Mouse (Mus musculus) kidney, postnatal 0 days (tissue): ENCODE measurements at regions not wholly inside any gene's neighbourhood (a gene's known extent, or its start where the extent isn't known, plus 50 kb on each side); places are given as distances from the start of the nearest gene placed in this dataset.

ENCODE experiments used
- ATAC-seq: fragments of 200-750 bp; cut with Nextera tagmentation; replicated peaks from 2 replicates; pipeline ENCODE4 v1.8.0; 2017; ENCODE audit warnings: low read depth, moderate number of reproducible peaks, moderate TSS enrichment, moderate library complexity; ENCODE audit not compliant: low FRiP score
- DNase-seq: peaks from one replicate; pipeline ENCODE4 v3.0.0-alpha.2; 2016; ENCODE audit warnings: low spot score
- H3K27ac ChIP-seq: fragments of 300-500 bp; sonication (generic); 2 replicates; pipeline ENCODE4 v1.5.1; 2014; ENCODE audit warnings: mild to moderate bottlenecking
- H3K27me3 ChIP-seq: fragments of 300-500 bp; sonication (generic); 2 replicates; pipeline ENCODE4 v1.6.1; 2014; ENCODE audit warnings: low read length, mixed read lengths; ENCODE audit not compliant: insufficient read depth
- H3K36me3 ChIP-seq: fragments of 300-500 bp; sonication (generic); 2 replicates; pipeline ENCODE4 v1.6.1; 2014; ENCODE audit warnings: low read length, mixed read lengths; ENCODE audit not compliant: insufficient read depth
- H3K4me1 ChIP-seq: fragments of 300-500 bp; sonication (generic); replicated peaks from 2 replicates; pipeline ENCODE4 v1.6.1; 2014; ENCODE audit warnings: antibody characterized with exemption, low read length, mixed read lengths; ENCODE audit not compliant: insufficient read depth
- H3K4me2 ChIP-seq: fragments of 300-500 bp; sonication (generic); 2 replicates; pipeline ENCODE4 v1.6.1; 2014; ENCODE audit warnings: mild to moderate bottlenecking, low read length, moderate library complexity, mixed read lengths
- H3K4me3 ChIP-seq: fragments of 300-500 bp; sonication (generic); replicated peaks from 2 replicates; pipeline ENCODE4 v1.5.1; 2014; ENCODE audit warnings: low read depth, low read length
- H3K9ac ChIP-seq: fragments of 300-500 bp; sonication (generic); 2 replicates; pipeline ENCODE4 v1.6.1; 2014; ENCODE audit warnings: low read depth, low read length
- H3K9me3 ChIP-seq: fragments of 300-500 bp; sonication (generic); replicated peaks from 2 replicates; pipeline ENCODE4 v1.6.1; 2016; ENCODE audit warnings: low read length, inconsistent platforms, mixed read lengths
- CTCF ChIP-seq: IDR thresholded peaks from 2 replicates; pipeline ENCODE4 v1.5.1; 2016; ENCODE audit warnings: antibody characterized with exemption, low read depth, mild to moderate bottlenecking, moderate library complexity
- WGBS: fragments of 180-500 bp; shearing (Covaris S2); extraction: QIAGEN DNeasy Blood & Tissue Kit; methylation state at CpG from one replicate; pipeline ENCODE4 v1.1.7; 2014; 5-methylcytosine and 5-hydroxymethylcytosine counted together

- H3K27ac ChIP-seq = no peak overlapping the region
- no peaks in the 10 kb centered on the region for H3K9me3 ChIP-seq
- WGBS = 90% methylated on average over 2 of the region's 2 CpGs
- H3K4me1 ChIP-seq = no peaks in the 10 kb centered on the region
- no peak overlapping the region for H3K9ac ChIP-seq
- DNase-seq (no peak), ATAC-seq (no peak)
- H3K4me2 ChIP-seq = no peak overlapping the region
- TF ChIP-seq CTCF = no peak
- no peaks in the 10 kb centered on the region for H3K27me3 ChIP-seq
- H3K36me3 ChIP-seq = no peaks in the 10 kb centered on the region
- H3K4me3 ChIP-seq = no peak overlapping the region
These were observed 101.1 kb upstream of the Ccdc122 start for GRCm38 (mm10) chr14:76935453-76935852.

- no peak overlapping the region for H3K27ac ChIP-seq
- H3K4me1 ChIP-seq = 0 out of 2 replicates have a peak, but pooled peaks cover 8% of the 10 kb centered on the region
- 33% methylated on average over 6 of the region's 6 CpGs for WGBS
- no peaks in the 10 kb centered on the region for H3K27me3 ChIP-seq
- H3K9ac ChIP-seq = no peak overlapping the region
- TF ChIP-seq CTCF = no peak
- ATAC-seq (no peak; the same call in 1 of the 2 replicates), DNase-seq (peak; percentile 70)
- H3K4me3 ChIP-seq = no peak overlapping the region
- H3K9me3 ChIP-seq = no peaks in the 10 kb centered on the region
- no peaks in the 10 kb centered on the region for H3K36me3 ChIP-seq
- no peak overlapping the region for H3K4me2 ChIP-seq
These were observed 103.7 kb upstream of the Ccdc122 start for GRCm38 (mm10) chr14:76932890-76933289.

- Histone ChIP-seq H3K9me3 (no peaks in the 10 kb centered on the region), H3K4me1 (0 out of 2 replicates have a peak, but pooled peaks cover 9% of the 10 kb centered on the region), H3K9ac (no peak overlapping the region), H3K4me2 (no peak overlapping the region), H3K27me3 (no peaks in the 10 kb centered on the region), H3K36me3 (no peaks in the 10 kb centered on the region), H3K27ac (no peak overlapping the region), H3K4me3 (no peak overlapping the region)
- no peak for TF ChIP-seq CTCF
- 73% methylated on average over 1 of the region's 1 CpGs for WGBS
- no peak for DNase-seq
- no peak for ATAC-seq
These were observed 105.2 kb upstream of the Ccdc122 start for GRCm38 (mm10) chr14:76931398-76931797.

- no peak for DNase-seq
- 0 out of 2 replicates have a peak, but pooled peaks cover 9% of the 10 kb centered on the region for H3K4me1 ChIP-seq
- H3K9ac ChIP-seq = no peak overlapping the region
- no peak for TF ChIP-seq CTCF
- WGBS = 63% methylated on average over 3 of the region's 3 CpGs
- H3K27ac ChIP-seq = no peak overlapping the region
- H3K27me3 ChIP-seq = no peaks in the 10 kb centered on the region
- H3K9me3 ChIP-seq = no peaks in the 10 kb centered on the region
- ATAC-seq = no peak
- no peaks in the 10 kb centered on the region for H3K36me3 ChIP-seq
- no peak overlapping the region for H3K4me3 ChIP-seq
- no peak overlapping the region for H3K4me2 ChIP-seq
These were observed 107.0 kb upstream of the Ccdc122 start for GRCm38 (mm10) chr14:76929562-76929961.

- Histone ChIP-seq H3K36me3 (no peaks in the 10 kb centered on the region), H3K9ac (no peak overlapping the region), H3K4me3 (no peak overlapping the region), H3K27me3 (no peaks in the 10 kb centered on the region), H3K4me2 (no peak overlapping the region), H3K4me1 (0 out of 2 replicates have a peak, but pooled peaks cover 9% of the 10 kb centered on the region), H3K27ac (no peak overlapping the region), H3K9me3 (no peaks in the 10 kb centered on the region)
- DNase-seq (no peak), ATAC-seq (no peak; the same call in 1 of the 2 replicates)
- 86% methylated on average over 3 of the region's 3 CpGs for WGBS
- TF ChIP-seq CTCF = no peak
These were observed 107.9 kb upstream of the Ccdc122 start for GRCm38 (mm10) chr14:76928706-76929105.

GRCm38 (mm10) chr14:76927245-76927806 lies 109.2 kb upstream of the Ccdc122 start:
- 23% methylated on average over 5 of the region's 5 CpGs for WGBS
- TF ChIP-seq CTCF = no peak
- ATAC-seq = peak; percentile 90
- peak; percentile 86 for DNase-seq
- Histone ChIP-seq H3K9ac (no peak overlapping the region), H3K4me1 (0 out of 2 replicates have a peak, but pooled peaks cover 9% of the 10 kb centered on the region), H3K27me3 (no peaks in the 10 kb centered on the region), H3K27ac (peak overlapping the region; percentile 43), H3K4me3 (no peak overlapping the region), H3K36me3 (no peaks in the 10 kb centered on the region), H3K9me3 (no peaks in the 10 kb centered on the region), H3K4me2 (no peak overlapping the region)

- Histone ChIP-seq H3K9me3 (no peaks in the 10 kb centered on the region), H3K4me1 (0 out of 2 replicates have a peak, but pooled peaks cover 9% of the 10 kb centered on the region), H3K27ac (peak overlapping the region; percentile 43), H3K9ac (no peak overlapping the region), H3K36me3 (no peaks in the 10 kb centered on the region), H3K27me3 (no peaks in the 10 kb centered on the region), H3K4me3 (no peak overlapping the region), H3K4me2 (no peak overlapping the region)
- no peak for TF ChIP-seq CTCF
- peak; percentile 42; the same call in 1 of the 2 replicates for ATAC-seq
- DNase-seq = no peak
- WGBS = 54% methylated on average over 7 of the region's 7 CpGs
These were observed 110.2 kb upstream of the Ccdc122 start for GRCm38 (mm10) chr14:76926416-76926815.
